Mouse (Mus musculus) cerebellum, adult (tissue): ENCODE results near the gene Zfp141.
A peak's percentile ranks its signal among the peaks of the same experiment; 100 is the strongest.

Experiments used
- ATAC-seq: cut with Nextera tagmentation; 2 replicates; pipeline ENCODE4 v1.9.2; 2017; ENCODE audit warnings: mild to moderate bottlenecking, moderate library complexity, mixed read lengths; ENCODE audit not compliant: insufficient number of reproducible peaks, low FRiP score, low TSS enrichment

Zfp141 gene

GRCm38 (mm10) chr7:42505588-42505987 is at the start of gene Zfp141:
Gene Zfp141 (minus strand): TSS chr7:42505740.
- ATAC-seq = peak; percentile 78

- no peak for ATAC-seq
Observed at GRCm38 (mm10) chr7:42551766-42552165, 46.2 kb upstream of the Zfp141 start.

- ATAC-seq = no peak
Observed at GRCm38 (mm10) chr7:42505186-42505585, 354 bp downstream of the Zfp141 start.

GRCm38 (mm10) chr7:42498248-42498647 is 7.3 kb downstream of the Zfp141 start:
- ATAC-seq = no peak

GRCm38 (mm10) chr7:42497356-42497755 is 8.2 kb downstream of the Zfp141 start:
- no peak for ATAC-seq

GRCm38 (mm10) chr7:42496202-42496601 is 9.3 kb downstream of the Zfp141 start:
- ATAC-seq = no peak

GRCm38 (mm10) chr7:42490859-42491258 is 14.7 kb downstream of the Zfp141 start:
- no peak for ATAC-seq

GRCm38 (mm10) chr7:42490358-42490757 is 15.2 kb downstream of the Zfp141 start:
- no peak for ATAC-seq

- no peak for ATAC-seq
Observed at GRCm38 (mm10) chr7:42454640-42455039, 50.9 kb downstream of the Zfp141 start.

- no peak for ATAC-seq
Observed at GRCm38 (mm10) chr7:42450618-42451017, 54.9 kb downstream of the Zfp141 start.

GRCm38 (mm10) chr7:42447850-42448249 is 57.7 kb downstream of the Zfp141 start, which contains the start of gene 4933421I07Rik:
Gene 4933421I07Rik (minus strand): TSS chr7:42448120.
- no peak for ATAC-seq

GRCm38 (mm10) chr7:42447352-42447751 is 58.2 kb downstream of the Zfp141 start:
- ATAC-seq = no peak
